Mouse (Mus musculus) forebrain, embryonic 16.5 days (tissue): ENCODE measurements at regions not wholly inside any gene's neighbourhood (a gene's known extent, or its start where the extent isn't known, plus 50 kb on each side); places are given as distances from the start of the nearest gene placed in this dataset.

Experiments used
- ATAC-seq: fragments of 200-750 bp; cut with Nextera tagmentation; 2 replicates; pipeline ENCODE4 v1.8.0; 2017; ENCODE audit warnings: mild to moderate bottlenecking, moderate library complexity
- H3K27ac ChIP-seq: fragments of 300-500 bp; sonication (generic); 2 replicates; pipeline ENCODE4 v1.5.1; 2014; ENCODE audit warnings: low read length, control low read depth
- H3K27me3 ChIP-seq: fragments of 300-500 bp; sonication (generic); replicated peaks from 2 replicates; pipeline ENCODE4 v1.6.1; 2014; ENCODE audit warnings: low read length; ENCODE audit not compliant: control insufficient read depth, insufficient read depth
- H3K36me3 ChIP-seq: fragments of 300-500 bp; sonication (generic); 2 replicates; pipeline ENCODE4 v1.6.1; 2014; ENCODE audit not compliant: control insufficient read depth, insufficient read depth
- H3K4me1 ChIP-seq: fragments of 300-500 bp; sonication (generic); replicated peaks from 2 replicates; pipeline ENCODE4 v1.6.1; 2014; ENCODE audit warnings: low read length; ENCODE audit not compliant: control insufficient read depth, insufficient read depth
- H3K4me2 ChIP-seq: fragments of 300-500 bp; sonication (generic); 2 replicates; pipeline ENCODE4 v1.6.1; 2014; ENCODE audit warnings: mild to moderate bottlenecking, low read length, control low read depth
- H3K4me3 ChIP-seq: fragments of 300-500 bp; sonication (generic); replicated peaks from 2 replicates; pipeline ENCODE4 v1.5.1; 2014; ENCODE audit warnings: mild to moderate bottlenecking, low read length, control low read depth
- H3K9ac ChIP-seq: fragments of 300-500 bp; sonication (generic); replicated peaks from 2 replicates; pipeline ENCODE4 v1.6.1; 2014; ENCODE audit warnings: low read depth, low read length, control low read depth
- H3K9me3 ChIP-seq: fragments of 300-500 bp; sonication (generic); 2 replicates; pipeline ENCODE4 v1.6.1; 2016; ENCODE audit warnings: low read length; ENCODE audit not compliant: control insufficient read depth
- WGBS: fragments of 180-500 bp; shearing (Covaris S2); extraction: QIAGEN DNeasy Blood & Tissue Kit; methylation state at CpG from one replicate; pipeline ENCODE4 v1.1.7; 2014; 5-methylcytosine and 5-hydroxymethylcytosine counted together

- peaks cover 8% of the 10 kb centered on the region for H3K4me1 ChIP-seq
- no peak overlapping the region for H3K4me3 ChIP-seq
- H3K9ac ChIP-seq: no peak overlapping the region
- H3K9me3 ChIP-seq: no peaks in the 10 kb centered on the region
- 65% methylated on average over 12 of the region's 12 CpGs for WGBS
- H3K4me2 ChIP-seq: no peak overlapping the region
- H3K36me3 ChIP-seq: no peaks in the 10 kb centered on the region
- peak; percentile 88 for ATAC-seq
- H3K27me3 ChIP-seq: 0 out of 2 replicates have a peak, but pooled peaks cover 2% of the 10 kb centered on the region
- no peak overlapping the region for H3K27ac ChIP-seq
Observed at GRCm38 (mm10) chr8:25358539-25359165, 534.5 kb upstream of the Adam5 start.

GRCm38 (mm10) chr8:25353822-25354770 lies 529.9 kb upstream of the Adam5 start:
- Histone ChIP-seq H3K4me2 (peak overlapping the region; percentile 39), H3K4me1 (peaks cover 9% of the 10 kb centered on the region), H3K27ac (no peak overlapping the region), H3K9me3 (no peaks in the 10 kb centered on the region), H3K36me3 (no peaks in the 10 kb centered on the region), H3K9ac (no peak overlapping the region; the same call in 1 of the 2 replicates), H3K27me3 (0 out of 2 replicates have a peak, but pooled peaks cover 2% of the 10 kb centered on the region), H3K4me3 (0 out of 2 replicates have a peak overlapping the region, but pooled peaks have one; percentile 7)
- WGBS: 12% methylated on average over 27 of the region's 27 CpGs
- ATAC-seq: no peak

- WGBS: 55% methylated on average over 7 of the region's 7 CpGs
- Histone ChIP-seq H3K4me1 (peaks cover 9% of the 10 kb centered on the region), H3K27me3 (0 out of 2 replicates have a peak, but pooled peaks cover 2% of the 10 kb centered on the region), H3K9me3 (no peaks in the 10 kb centered on the region), H3K4me3 (no peak overlapping the region), H3K27ac (no peak overlapping the region), H3K36me3 (no peaks in the 10 kb centered on the region), H3K9ac (no peak overlapping the region), H3K4me2 (peak overlapping the region; percentile 39)
- no peak for ATAC-seq
Observed at GRCm38 (mm10) chr8:25353405-25353804, 529.2 kb upstream of the Adam5 start.

GRCm38 (mm10) chr8:25348003-25348683 lies 524.0 kb upstream of the Adam5 start:
- no peak for ATAC-seq
- H3K4me1 ChIP-seq: no peaks in the 10 kb centered on the region
- 85% methylated on average over 10 of the region's 10 CpGs for WGBS
- no peak overlapping the region for H3K9ac ChIP-seq
- no peaks in the 10 kb centered on the region for H3K27me3 ChIP-seq
- no peak overlapping the region for H3K4me3 ChIP-seq
- H3K27ac ChIP-seq: no peak overlapping the region
- no peak overlapping the region for H3K4me2 ChIP-seq
- H3K36me3 ChIP-seq: no peaks in the 10 kb centered on the region
- no peaks in the 10 kb centered on the region for H3K9me3 ChIP-seq

- no peaks in the 10 kb centered on the region for H3K4me1 ChIP-seq
- no peak overlapping the region for H3K27ac ChIP-seq
- WGBS: 88% methylated on average over 10 of the region's 10 CpGs
- no peak overlapping the region for H3K4me2 ChIP-seq
- H3K36me3 ChIP-seq: no peaks in the 10 kb centered on the region
- no peak for ATAC-seq
- no peaks in the 10 kb centered on the region for H3K27me3 ChIP-seq
- no peak overlapping the region for H3K4me3 ChIP-seq
- H3K9ac ChIP-seq: no peak overlapping the region
- H3K9me3 ChIP-seq: no peaks in the 10 kb centered on the region
Observed at GRCm38 (mm10) chr8:25343160-25343602, 519.0 kb upstream of the Adam5 start.

- 90% methylated on average over 5 of the region's 5 CpGs for WGBS
- no peak overlapping the region for H3K9ac ChIP-seq
- no peak overlapping the region for H3K4me3 ChIP-seq
- H3K27me3 ChIP-seq: no peaks in the 10 kb centered on the region
- H3K4me1 ChIP-seq: no peaks in the 10 kb centered on the region
- no peak for ATAC-seq
- no peak overlapping the region for H3K4me2 ChIP-seq
- no peaks in the 10 kb centered on the region for H3K9me3 ChIP-seq
- H3K36me3 ChIP-seq: no peaks in the 10 kb centered on the region
- no peak overlapping the region for H3K27ac ChIP-seq
Observed at GRCm38 (mm10) chr8:25342501-25342900, 518.3 kb upstream of the Adam5 start.

- no peak overlapping the region for H3K9ac ChIP-seq
- H3K4me3 ChIP-seq: no peak overlapping the region
- no peak overlapping the region for H3K4me2 ChIP-seq
- no peaks in the 10 kb centered on the region for H3K27me3 ChIP-seq
- no peaks in the 10 kb centered on the region for H3K36me3 ChIP-seq
- ATAC-seq: no peak
- no peaks in the 10 kb centered on the region for H3K4me1 ChIP-seq
- WGBS: 74% methylated on average over 5 of the region's 5 CpGs
- no peak overlapping the region for H3K27ac ChIP-seq
- no peaks in the 10 kb centered on the region for H3K9me3 ChIP-seq
Observed at GRCm38 (mm10) chr8:25341225-25341624, 517.1 kb upstream of the Adam5 start.

- Histone ChIP-seq H3K9me3 (no peaks in the 10 kb centered on the region), H3K4me1 (no peaks in the 10 kb centered on the region), H3K4me3 (no peak overlapping the region), H3K4me2 (no peak overlapping the region), H3K27ac (no peak overlapping the region), H3K36me3 (no peaks in the 10 kb centered on the region), H3K9ac (no peak overlapping the region), H3K27me3 (no peaks in the 10 kb centered on the region)
- ATAC-seq: no peak
- WGBS: 85% methylated on average over 2 of the region's 2 CpGs
Observed at GRCm38 (mm10) chr8:25340729-25341128, 516.6 kb upstream of the Adam5 start.

- no peak overlapping the region for H3K9ac ChIP-seq
- H3K4me3 ChIP-seq: no peak overlapping the region
- no peak overlapping the region for H3K4me2 ChIP-seq
- ATAC-seq: no peak
- H3K36me3 ChIP-seq: no peaks in the 10 kb centered on the region
- no peaks in the 10 kb centered on the region for H3K4me1 ChIP-seq
- H3K27ac ChIP-seq: no peak overlapping the region
- H3K9me3 ChIP-seq: no peaks in the 10 kb centered on the region
- no peaks in the 10 kb centered on the region for H3K27me3 ChIP-seq
- WGBS: 67% methylated on average over 8 of the region's 8 CpGs
Observed at GRCm38 (mm10) chr8:25332120-25332607, 508.0 kb upstream of the Adam5 start.
